Mouse (Mus musculus): ENCODE data around the gene Olfm1. TPM values are rescaled to one million over a fixed set of nuclear protein-coding genes. Genes with fewer than 3 reads are reported as not detected.

Olfm1 gene
- total and polyA plus RNA-seq, 2 experiments from 2014 or later = 426 to 486 TPM

GRCm38 (mm10) chr2:28227589-28228191 lies 34.9 kb downstream of the Olfm1 start:
- Histone ChIP-seq H3K4me2 (ENCODE audit: low read depth, low read length, poor library complexity, severe bottlenecking) (no peak overlapping the region), H3K4me1 (ENCODE audit: insufficient read depth, low read length) (peaks cover 16% of the 10 kb centered on the region), H3K4me3 (ENCODE audit: low read depth, low read length) (no peak overlapping the region), H3K9ac (replicated peaks; ENCODE audit: low read length, poor library complexity, severe bottlenecking) (no peak overlapping the region), H3K27ac (ENCODE audit: low read depth, low read length) (peak overlapping the region; percentile 55), H3K27me3 (ENCODE audit: insufficient read depth, low read length) (no peaks in the 10 kb centered on the region), H3K36me3 (ENCODE audit: insufficient read depth, low read length) (peaks cover 43% of the 10 kb centered on the region), H3K9me3 (ENCODE audit: low read length) (no peaks in the 10 kb centered on the region)
- DNase-seq (ENCODE audit: low spot score) = peak; percentile 65
- ATAC-seq (ENCODE audit: low FRiP score) = peak; percentile 49; the same call in 1 of the 2 replicates
- 9% methylated on average over 8 of the region's 8 CpGs for WGBS
- no peak for TF ChIP-seq CTCF (IDR thresholded peaks at IDR 0.05)

DNA sequence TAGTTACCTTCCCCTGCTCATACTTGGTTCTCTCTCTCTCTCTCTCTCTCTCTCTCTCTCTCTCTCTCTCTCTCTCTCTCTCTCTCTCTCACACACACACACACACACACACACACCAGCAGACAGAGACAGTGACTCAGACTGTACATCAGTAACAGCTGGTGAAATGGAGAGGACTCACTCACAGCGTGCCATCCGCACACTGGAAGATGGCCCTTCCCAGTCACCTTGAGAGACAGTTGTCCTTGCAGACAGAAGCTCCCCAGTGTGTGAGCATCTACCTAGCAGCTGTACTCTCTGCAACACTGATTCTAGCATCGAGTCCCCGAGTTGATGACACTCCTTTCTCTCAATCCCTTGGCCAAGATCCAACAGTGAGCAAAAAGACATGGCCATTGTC lies 35.6 kb downstream of the Olfm1 start:
- Histone ChIP-seq H3K4me3 (ENCODE audit: low read depth, low read length) (no peak overlapping the region), H3K36me3 (ENCODE audit: insufficient read depth, low read length) (peaks cover 43% of the 10 kb centered on the region), H3K27ac (ENCODE audit: low read depth, low read length) (0 out of 2 replicates have a peak overlapping the region, but pooled peaks have one; percentile 55), H3K27me3 (ENCODE audit: insufficient read depth, low read length) (no peaks in the 10 kb centered on the region), H3K4me2 (ENCODE audit: low read depth, low read length, poor library complexity, severe bottlenecking) (no peak overlapping the region), H3K4me1 (ENCODE audit: insufficient read depth, low read length) (peaks cover 13% of the 10 kb centered on the region), H3K9me3 (ENCODE audit: low read length) (no peaks in the 10 kb centered on the region), H3K9ac (replicated peaks; ENCODE audit: low read length, poor library complexity, severe bottlenecking) (no peak overlapping the region)
- TF ChIP-seq CTCF (IDR thresholded peaks at IDR 0.05) = no peak
- WGBS = 69% methylated on average over 4 of the region's 4 CpGs
- DNase-seq (ENCODE audit: low spot score) (no peak), ATAC-seq (ENCODE audit: low FRiP score) (no peak)

DNA sequence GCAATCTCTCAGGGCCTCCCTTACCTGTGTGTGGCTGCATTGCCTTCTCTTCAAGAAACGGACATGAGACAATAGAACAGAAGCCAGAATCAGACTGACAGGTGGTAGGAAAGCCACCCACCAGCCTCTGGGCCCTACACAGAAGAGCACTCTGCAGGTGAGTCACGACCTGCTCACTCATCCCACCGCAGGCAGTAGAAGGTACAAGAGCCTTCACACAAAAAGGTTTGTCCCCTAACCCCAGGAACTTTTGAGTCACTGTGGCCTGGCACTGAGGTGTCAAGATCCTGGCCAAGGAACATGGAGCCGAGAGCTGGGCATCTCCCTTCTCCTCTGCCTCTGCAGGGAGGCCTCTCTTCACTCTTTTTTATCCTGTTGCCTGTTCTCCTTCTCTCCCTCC lies 42.3 kb downstream of the Olfm1 start:
- ATAC-seq (ENCODE audit: low FRiP score) (no peak), DNase-seq (ENCODE audit: low spot score) (no peak)
- no peaks in the 10 kb centered on the region for H3K4me1 ChIP-seq (ENCODE audit: insufficient read depth, low read length)
- no peaks in the 10 kb centered on the region for H3K9me3 ChIP-seq (ENCODE audit: low read length)
- TF ChIP-seq CTCF (IDR thresholded peaks at IDR 0.05) = no peak
- H3K27me3 ChIP-seq (ENCODE audit: insufficient read depth, low read length) = no peaks in the 10 kb centered on the region
- H3K27ac ChIP-seq (ENCODE audit: low read depth, low read length) = no peak overlapping the region
- H3K9ac ChIP-seq (replicated peaks; ENCODE audit: low read length, poor library complexity, severe bottlenecking) = no peak overlapping the region
- H3K4me2 ChIP-seq (ENCODE audit: low read depth, low read length, poor library complexity, severe bottlenecking) = no peak overlapping the region
- 78% methylated on average over 4 of the region's 4 CpGs for WGBS
- H3K36me3 ChIP-seq (ENCODE audit: insufficient read depth, low read length) = peaks cover 13% of the 10 kb centered on the region
- H3K4me3 ChIP-seq (ENCODE audit: low read depth, low read length) = no peak overlapping the region

DNA sequence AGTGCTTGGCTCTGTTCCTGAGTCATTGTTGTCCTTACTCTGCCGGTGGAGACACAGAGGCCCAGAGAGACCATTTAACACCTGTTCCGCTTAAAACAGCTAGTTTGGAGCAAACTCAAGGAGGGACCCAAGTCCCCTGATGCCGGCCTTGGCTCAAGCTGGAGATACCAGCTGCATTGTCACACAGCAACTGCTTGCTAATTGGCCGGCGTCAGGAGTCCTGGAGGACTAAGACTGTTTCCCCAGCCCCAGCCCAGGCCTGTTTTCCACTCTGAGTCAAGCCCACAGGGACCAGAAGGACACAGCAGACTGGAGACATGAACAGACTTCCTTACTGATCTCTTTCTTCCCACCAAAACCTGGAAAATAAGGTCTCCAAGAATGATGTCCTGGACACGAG lies 43.7 kb downstream of the Olfm1 start:
- Histone ChIP-seq H3K36me3 (ENCODE audit: insufficient read depth, low read length) (peaks cover under 1% of the 10 kb centered on the region; the same call in 1 of the 2 replicates), H3K27me3 (ENCODE audit: insufficient read depth, low read length) (no peaks in the 10 kb centered on the region), H3K4me3 (ENCODE audit: low read depth, low read length) (no peak overlapping the region), H3K4me2 (ENCODE audit: low read depth, low read length, poor library complexity, severe bottlenecking) (no peak overlapping the region), H3K9ac (replicated peaks; ENCODE audit: low read length, poor library complexity, severe bottlenecking) (no peak overlapping the region), H3K4me1 (ENCODE audit: insufficient read depth, low read length) (no peaks in the 10 kb centered on the region), H3K27ac (ENCODE audit: low read depth, low read length) (no peak overlapping the region), H3K9me3 (ENCODE audit: low read length) (no peaks in the 10 kb centered on the region)
- DNase-seq (ENCODE audit: low spot score) = no peak
- no peak for TF ChIP-seq CTCF (IDR thresholded peaks at IDR 0.05)
- WGBS = 84% methylated on average over 6 of the region's 6 CpGs
- no peak for ATAC-seq (ENCODE audit: low FRiP score)

GRCm38 (mm10) chr2:28239616-28240015 lies 46.8 kb downstream of the Olfm1 start:
- no peak for DNase-seq (ENCODE audit: low spot score)
- no peaks in the 10 kb centered on the region for H3K4me1 ChIP-seq (ENCODE audit: insufficient read depth, low read length)

DNA sequence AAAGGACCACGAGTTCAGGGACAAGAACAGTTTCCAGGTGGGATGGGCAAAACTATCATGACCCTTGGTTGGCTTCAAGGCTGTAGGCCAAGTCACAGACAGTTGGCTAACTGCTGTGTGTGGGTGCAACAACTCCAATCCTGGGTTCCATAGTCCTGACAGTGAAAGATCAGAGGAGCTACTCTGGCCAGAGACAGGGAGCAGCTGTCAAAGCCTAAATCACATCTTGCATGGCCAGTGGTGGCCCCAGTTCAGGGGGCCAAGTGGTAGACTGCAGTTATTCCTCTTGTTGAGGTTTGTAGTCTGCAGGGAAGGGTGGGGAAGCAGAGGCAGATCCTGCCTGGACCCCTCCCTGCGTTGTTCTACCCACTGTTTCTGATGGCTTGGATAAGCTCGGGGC lies 48.1 kb downstream of the Olfm1 start:
- H3K4me2 ChIP-seq (ENCODE audit: low read depth, low read length, poor library complexity, severe bottlenecking) = no peak overlapping the region
- H3K36me3 ChIP-seq (ENCODE audit: insufficient read depth, low read length) = no peaks in the 10 kb centered on the region
- H3K9ac ChIP-seq (replicated peaks; ENCODE audit: low read length, poor library complexity, severe bottlenecking) = no peak overlapping the region
- H3K27me3 ChIP-seq (ENCODE audit: insufficient read depth, low read length) = no peaks in the 10 kb centered on the region
- H3K9me3 ChIP-seq (ENCODE audit: low read length) = no peaks in the 10 kb centered on the region
- no peak overlapping the region for H3K27ac ChIP-seq (ENCODE audit: low read depth, low read length)
- H3K4me1 ChIP-seq (ENCODE audit: insufficient read depth, low read length) = no peaks in the 10 kb centered on the region
- 87% methylated on average over 3 of the region's 3 CpGs for WGBS
- H3K4me3 ChIP-seq (ENCODE audit: low read depth, low read length) = no peak overlapping the region
- TF ChIP-seq CTCF (IDR thresholded peaks at IDR 0.05) = no peak
- DNase-seq (ENCODE audit: low spot score) (no peak), ATAC-seq (ENCODE audit: low FRiP score) (no peak)

More at GRCm38 (mm10) chr2:28239616-28240015, 46.8 kb downstream of the Olfm1 start:
- no peak overlapping the region for H3K4me2 ChIP-seq (ENCODE audit: low read depth, low read length, poor library complexity, severe bottlenecking)
- no peak overlapping the region for H3K4me3 ChIP-seq (ENCODE audit: low read depth, low read length)
- TF ChIP-seq CTCF (IDR thresholded peaks at IDR 0.05) = no peak
- 71% methylated on average over 8 of the region's 8 CpGs for WGBS
- no peaks in the 10 kb centered on the region for H3K9me3 ChIP-seq (ENCODE audit: low read length)
- no peak overlapping the region for H3K27ac ChIP-seq (ENCODE audit: low read depth, low read length)
- no peaks in the 10 kb centered on the region for H3K27me3 ChIP-seq (ENCODE audit: insufficient read depth, low read length)
- ATAC-seq (ENCODE audit: low FRiP score) = no peak
- H3K9ac ChIP-seq (replicated peaks; ENCODE audit: low read length, poor library complexity, severe bottlenecking) = no peak overlapping the region
- H3K36me3 ChIP-seq (ENCODE audit: insufficient read depth, low read length) = no peaks in the 10 kb centered on the region

Measured in midbrain, postnatal 0 days (tissue).